Mouse (Mus musculus): Measurements from ENCODE around the gene Gfm2.

Gene Gfm2

DNA sequence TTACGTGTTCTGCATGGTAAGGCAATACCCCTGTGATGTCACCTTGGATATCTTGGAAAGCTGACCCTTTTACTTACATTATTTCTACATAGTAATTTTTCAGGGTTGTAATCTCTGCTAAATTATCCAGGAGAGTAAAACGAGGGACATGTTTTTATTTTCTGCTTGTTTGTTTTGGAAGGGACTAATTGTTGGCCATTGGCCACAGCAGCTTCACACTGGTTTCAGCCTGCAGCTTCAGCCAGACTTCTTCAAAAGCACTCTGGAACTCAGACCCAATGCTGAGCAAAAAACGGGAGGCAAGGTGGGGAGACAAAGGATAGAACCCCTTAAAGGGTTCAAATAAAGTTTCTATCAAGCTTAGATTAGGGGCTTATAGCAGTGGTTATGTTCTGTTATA lies 92.4 kb downstream of the Gfm2 start:
- no peak for DNase-seq (ENCODE audit: low read depth)
